Comparison of ENCODE assay signal across 8 mouse cellular contexts in the genomic region with DNA sequence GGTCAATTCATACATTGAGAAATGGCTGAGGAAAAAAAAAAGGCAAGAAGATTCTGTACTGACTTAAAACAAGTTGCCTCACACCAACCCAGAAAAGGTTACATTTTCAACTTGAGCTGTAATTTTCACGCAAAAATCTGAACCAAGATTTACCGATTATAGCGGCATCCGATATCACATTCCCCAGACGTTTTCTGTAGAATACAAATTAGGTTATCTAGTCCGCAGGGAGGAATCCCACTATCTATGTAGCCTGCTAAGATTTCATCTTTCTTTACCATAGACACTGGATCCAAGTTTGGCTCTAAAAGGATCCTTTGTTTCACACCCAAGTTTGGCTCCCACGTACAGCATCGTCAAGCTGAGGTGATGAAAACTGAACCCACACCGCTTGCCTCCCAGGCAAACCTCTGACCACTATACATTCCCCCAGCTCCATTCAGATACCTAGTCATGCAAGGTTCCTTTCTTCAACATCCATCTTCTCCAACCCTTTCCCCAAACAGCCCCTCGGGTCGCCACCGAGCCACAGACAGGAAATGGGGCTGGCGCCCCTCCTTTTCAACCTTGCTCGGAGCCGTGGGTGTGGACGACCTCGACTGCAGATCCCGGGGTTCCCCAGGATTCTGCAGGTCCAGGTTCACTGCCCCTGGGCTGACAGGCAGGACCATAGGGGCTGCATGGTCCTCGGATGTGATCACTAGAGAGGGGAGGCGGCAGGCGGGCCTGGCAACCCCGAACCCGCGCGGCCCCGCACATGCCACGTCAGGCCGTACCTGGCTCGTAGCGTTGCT. TPM values are rescaled to one million over a fixed set of nuclear protein-coding genes. Genes with fewer than 3 reads are reported as not detected.
DNase-seq lines count a peak whose midpoint lies in the region; ATAC-seq lines count a peak whose summit lies in the region.

No protein-coding gene starts in this region.

- H3K4me2 ChIP-seq in kidney, embryonic 14.5 days (replicated peaks; ENCODE audit: low read depth, low read length): peak overlapping the region; percentile 81
- peak overlapping the region; percentile 58 for H3K4me2 ChIP-seq in forebrain, embryonic 16.5 days (ENCODE audit: low read length)

- no peaks in the 10 kb centered on the region for H3K27me3 ChIP-seq in kidney, embryonic 14.5 days (ENCODE audit: control insufficient read depth, insufficient read depth, low read length)
- H3K27me3 ChIP-seq in forebrain, embryonic 16.5 days (replicated peaks; ENCODE audit: control insufficient read depth, insufficient read depth, low read length): no peaks in the 10 kb centered on the region

- peak overlapping the region; percentile 74 for H3K27ac ChIP-seq in kidney, embryonic 14.5 days (ENCODE audit: low read depth, low read length)
- peak overlapping the region; percentile 94 for H3K27ac ChIP-seq in forebrain, embryonic 16.5 days (ENCODE audit: low read length)

- H3K4me3 ChIP-seq in kidney, embryonic 14.5 days (ENCODE audit: low read length): peak overlapping the region; percentile 100
- peak overlapping the region; percentile 93 for H3K4me3 ChIP-seq in forebrain, embryonic 16.5 days (replicated peaks; ENCODE audit: low read length)

- WGBS in kidney, embryonic 14.5 days: 2% methylated on average over 30 of the region's 30 CpGs
- under 1% methylated on average over 30 of the region's 30 CpGs for WGBS in forebrain, embryonic 16.5 days

- H3K9me3 ChIP-seq in kidney, embryonic 14.5 days (ENCODE audit: control insufficient read depth, low read length): no peaks in the 10 kb centered on the region
- H3K9me3 ChIP-seq in forebrain, embryonic 16.5 days (ENCODE audit: control insufficient read depth, low read length): no peaks in the 10 kb centered on the region

- no peaks in the 10 kb centered on the region for H3K36me3 ChIP-seq in kidney, embryonic 14.5 days (ENCODE audit: control insufficient read depth, insufficient read depth, low read length)
- H3K36me3 ChIP-seq in forebrain, embryonic 16.5 days (ENCODE audit: control insufficient read depth, insufficient read depth): no peaks in the 10 kb centered on the region

- peak overlapping the region; percentile 88 for H3K9ac ChIP-seq in kidney, embryonic 14.5 days (ENCODE audit: low read depth, low read length)
- peak overlapping the region; percentile 90 for H3K9ac ChIP-seq in forebrain, embryonic 16.5 days (replicated peaks; ENCODE audit: low read depth, low read length)

- no peak; the same call in 1 of the 2 replicates for ATAC-seq in kidney, embryonic 14.5 days (ENCODE audit: low FRiP score, low TSS enrichment)
- no peak for ATAC-seq in forebrain, embryonic 16.5 days
- ATAC-seq in megakaryocyte, adult 5-6 weeks (ENCODE audit: poor library complexity, severe bottlenecking): peak; percentile 2; the same call in 1 of the 2 replicates

- H3K4me1 ChIP-seq in kidney, embryonic 14.5 days (ENCODE audit: control insufficient read depth, insufficient read depth, low read length): peaks cover 7% of the 10 kb centered on the region
- H3K4me1 ChIP-seq in forebrain, embryonic 16.5 days (replicated peaks; ENCODE audit: control insufficient read depth, insufficient read depth, low read length): peaks cover 12% of the 10 kb centered on the region

- no peak for DNase-seq in kidney, adult 9 months
- DNase-seq in T-cell, adult 2 months (ENCODE audit: low spot score): peak; percentile 51
- DNase-seq in gastrocnemius, adult 18-20 months (ENCODE audit: low spot score): no peak
- no peak for DNase-seq in adrenal gland, postnatal 4 days (ENCODE audit: low spot score in 2 of 2)
- no peak for DNase-seq in testis, postnatal 14 days (ENCODE audit: low spot score)

RNA-seq across cellular contexts. Expression of a gene that starts 0.5 kb away (rescaled TPM):
- 31.4 and 31.6 TPM in 2 replicates for polyA plus RNA-seq in kidney, embryonic 14.5 days (2014; fragmentation: Nextera tagmentation; extraction: Ambion mirVana)
- 40.8 and 42.8 TPM in 2 replicates for polyA plus RNA-seq in forebrain, embryonic 16.5 days (2015; fragmentation: Nextera tagmentation; extraction: Ambion mirVana)
- 1.6 and 7.1 TPM in 2 replicates for total RNA-seq in megakaryocyte, adult 5-6 weeks (2015)
- total RNA-seq in megakaryocyte, adult 5-6 weeks (2017): 0.77 and 1.4 TPM in 2 replicates
- 1 to 10 TPM; 6.9 to 7.4 TPM for total RNA-seq in gastrocnemius, adult 18-20 months (2021)
- total RNA-seq in adrenal gland, postnatal 4 days (2021): 10 to 100 TPM; 16.6 to 16.7 TPM

RNA-seq across cellular contexts. Expression of a gene that starts 0.8 kb away (rescaled TPM):
- polyA plus RNA-seq in kidney, embryonic 14.5 days (2014; fragmentation: Nextera tagmentation; extraction: Ambion mirVana): 10.0 and 17.4 TPM in 2 replicates
- polyA plus RNA-seq in forebrain, embryonic 16.5 days (2015; fragmentation: Nextera tagmentation; extraction: Ambion mirVana): 54.4 and 56.7 TPM in 2 replicates
- 12.2 TPM in 2 replicates for total RNA-seq in megakaryocyte, adult 5-6 weeks (2015)
- total RNA-seq in megakaryocyte, adult 5-6 weeks (2017): 18.2 and 20.9 TPM in 2 replicates
- 1 to 10 TPM; 6.4 to 7.7 TPM for total RNA-seq in gastrocnemius, adult 18-20 months (2021)
- total RNA-seq in adrenal gland, postnatal 4 days (2021): 10 to 100 TPM; 20.9 to 22.0 TPM

RNA-seq across cellular contexts. Expression of a gene that starts 17.7 kb away (rescaled TPM):
- 1.3 and 2.2 TPM in 2 replicates for polyA plus RNA-seq in kidney, embryonic 14.5 days (2014; fragmentation: Nextera tagmentation; extraction: Ambion mirVana)
- polyA plus RNA-seq in forebrain, embryonic 16.5 days (2015; fragmentation: Nextera tagmentation; extraction: Ambion mirVana): 1.0 and 1.2 TPM in 2 replicates
- 0.57 TPM in 1 of 2 replicates, not detected in the other for total RNA-seq in megakaryocyte, adult 5-6 weeks (2015)
- not detected in 2 replicates for total RNA-seq in megakaryocyte, adult 5-6 weeks (2017)
- total RNA-seq in gastrocnemius, adult 18-20 months (2021): not detected
- 1 to 10 TPM; 3.3 to 3.4 TPM for total RNA-seq in adrenal gland, postnatal 4 days (2021)
